Mouse (Mus musculus) midbrain, embryonic 16.5 days (tissue): ENCODE results near the gene Rfx2. TPM values are rescaled to one million over a fixed set of nuclear protein-coding genes. Genes with fewer than 3 reads are reported as not detected.

ENCODE experiments used
- ATAC-seq: fragments of 200-750 bp; cut with Nextera tagmentation; 2 replicates; pipeline ENCODE4 v1.8.0; 2017; ENCODE audit warnings: moderate TSS enrichment
- H3K27ac ChIP-seq: fragments of 300-500 bp; sonication (generic); 2 replicates; pipeline ENCODE4 v1.5.1; 2014; ENCODE audit warnings: mild to moderate bottlenecking, low read length, mixed read lengths
- H3K27me3 ChIP-seq: fragments of 300-500 bp; sonication (generic); 2 replicates; pipeline ENCODE4 v1.6.1; 2014; ENCODE audit warnings: low read depth, low read length, mixed read lengths; ENCODE audit not compliant: control insufficient read depth, insufficient read depth
- H3K36me3 ChIP-seq: fragments of 300-500 bp; sonication (generic); 2 replicates; pipeline ENCODE4 v1.6.1; 2014; ENCODE audit warnings: mild to moderate bottlenecking, low read length, moderate library complexity, mixed read lengths; ENCODE audit not compliant: control insufficient read depth, insufficient read depth
- H3K4me1 ChIP-seq: fragments of 300-500 bp; sonication (generic); 2 replicates; pipeline ENCODE4 v1.6.1; 2014; ENCODE audit warnings: mild to moderate bottlenecking, low read length, mixed read lengths; ENCODE audit not compliant: control insufficient read depth, insufficient read depth
- H3K4me2 ChIP-seq: fragments of 300-500 bp; sonication (generic); 2 replicates; pipeline ENCODE4 v1.6.1; 2014; ENCODE audit warnings: mild to moderate bottlenecking, low read length, mixed read lengths
- H3K4me3 ChIP-seq: fragments of 300-500 bp; sonication (generic); 2 replicates; pipeline ENCODE4 v1.5.1; 2014; ENCODE audit warnings: low read depth, mild to moderate bottlenecking, low read length, moderate library complexity, mixed read lengths
- H3K9ac ChIP-seq: fragments of 300-500 bp; sonication (generic); 2 replicates; pipeline ENCODE4 v1.6.1; 2014; ENCODE audit warnings: low read depth, low read length, mixed read lengths
- H3K9me3 ChIP-seq: fragments of 300-500 bp; sonication (generic); replicated peaks from 2 replicates; pipeline ENCODE4 v1.6.1; 2014; ENCODE audit warnings: mild to moderate bottlenecking, low read length, mixed read lengths; ENCODE audit not compliant: control insufficient read depth, poor library complexity, severe bottlenecking
- WGBS: fragments of 180-500 bp; shearing (Covaris S2); extraction: QIAGEN DNeasy Blood & Tissue Kit; methylation state at CpG from one replicate; pipeline ENCODE4 v1.1.7; 2014; 5-methylcytosine and 5-hydroxymethylcytosine counted together
- polyA plus RNA-seq: library from polyadenylated mRNA; unstranded; fragments of >200 nt; fragmentation: Nextera tagmentation; extraction: Ambion mirVana; gene quantifications from 2 replicates; pipeline ENCODE4 v1.2.1, GENCODE M21; 2015

Rfx2 gene
- polyA plus RNA-seq, 1 experiment from 2014 or later = 4.8 TPM

DNA sequence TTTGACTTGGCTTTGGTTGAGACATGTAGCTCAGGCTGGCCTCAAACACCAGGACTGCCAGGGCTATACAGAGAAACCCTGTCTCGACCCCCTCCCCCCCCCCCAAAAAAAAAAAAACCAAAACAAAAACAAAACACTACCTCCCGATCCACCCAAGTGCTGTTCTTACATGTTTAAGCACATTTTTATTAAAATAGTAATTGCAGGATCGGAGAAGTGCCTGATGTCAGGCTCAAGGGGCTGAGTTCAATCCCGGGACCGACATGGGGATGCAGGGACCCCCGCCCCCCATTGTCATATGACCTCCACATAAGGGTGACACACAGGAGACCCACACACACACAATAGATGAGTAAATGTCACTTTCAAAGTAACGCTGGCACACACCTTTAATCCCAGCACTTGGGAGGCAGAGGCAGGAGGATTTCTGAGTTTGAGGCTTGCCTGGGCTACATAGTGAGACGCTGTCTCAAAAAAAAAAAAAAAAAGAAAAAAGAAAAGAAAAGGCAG lies 67.0 kb downstream of the Rfx2 start:
- Histone ChIP-seq H3K4me3 (peak overlapping the region; percentile 68), H3K27me3 (no peaks in the 10 kb centered on the region), H3K9me3 (no peaks in the 10 kb centered on the region), H3K36me3 (peaks cover 7% of the 10 kb centered on the region; the same call in 1 of the 2 replicates), H3K4me1 (peaks cover 21% of the 10 kb centered on the region), H3K9ac (no peak overlapping the region), H3K4me2 (peak overlapping the region; percentile 58), H3K27ac (peak overlapping the region; percentile 94; the same call in 1 of the 2 replicates)
- no peak for ATAC-seq
- 77% methylated on average over 8 of the region's 8 CpGs for WGBS

DNA sequence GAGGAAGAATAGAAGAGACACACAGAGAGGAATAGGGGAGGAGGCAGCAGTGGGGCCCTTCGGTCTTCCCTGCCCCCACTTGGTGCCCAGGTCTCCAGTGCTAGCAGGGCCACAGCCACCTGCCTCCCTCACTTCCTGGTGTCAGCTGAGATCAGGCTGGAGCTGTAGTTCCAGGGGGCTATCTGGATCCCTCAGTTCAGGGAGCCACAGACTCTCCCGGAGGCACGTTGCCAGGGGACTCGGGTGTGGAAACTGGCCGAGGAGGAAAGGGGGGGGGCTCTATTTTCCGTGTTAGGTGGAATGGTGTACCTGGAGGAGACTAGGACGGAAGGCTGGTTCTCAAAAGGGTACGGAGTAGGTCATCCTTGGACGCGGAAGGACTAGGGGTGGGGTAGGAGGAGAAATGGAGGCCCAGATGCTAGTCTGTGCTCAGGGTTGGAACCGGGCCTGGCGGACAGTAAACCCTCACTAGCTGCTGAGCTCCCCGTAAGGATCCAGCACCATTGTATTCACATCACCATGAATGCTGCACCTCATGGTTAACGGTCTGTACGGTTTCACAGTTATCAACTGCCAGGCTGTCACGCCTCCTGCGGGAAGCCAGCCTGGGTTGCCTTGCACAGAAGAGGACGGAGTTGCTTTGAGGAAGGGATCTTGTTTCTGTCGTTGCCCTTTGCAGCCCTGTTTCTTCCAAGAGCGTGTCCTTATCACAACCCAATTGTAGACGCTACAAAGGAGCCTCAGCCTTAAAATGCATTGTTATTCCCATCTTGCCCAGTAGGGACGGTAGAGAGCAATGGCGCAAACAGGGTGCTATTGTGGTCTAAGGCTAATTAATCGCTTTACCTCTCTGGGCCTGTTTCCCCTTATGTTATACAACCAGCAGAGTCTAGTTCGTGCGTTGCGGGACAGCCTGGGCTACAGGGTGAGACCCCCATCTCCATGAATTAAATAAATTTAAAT lies 67.8 kb downstream of the Rfx2 start:
- ATAC-seq = no peak
- H3K9ac ChIP-seq = peak overlapping the region; percentile 71; the same call in 1 of the 2 replicates
- peak overlapping the region; percentile 71 for H3K4me2 ChIP-seq
- H3K4me1 ChIP-seq = peaks cover 22% of the 10 kb centered on the region
- H3K36me3 ChIP-seq = peaks cover 2% of the 10 kb centered on the region; the same call in 1 of the 2 replicates
- no peaks in the 10 kb centered on the region for H3K9me3 ChIP-seq
- no peak overlapping the region for H3K4me3 ChIP-seq
- H3K27me3 ChIP-seq = peaks cover 6% of the 10 kb centered on the region
- H3K27ac ChIP-seq = peak overlapping the region; percentile 96
- 45% methylated on average over 27 of the region's 27 CpGs for WGBS

DNA sequence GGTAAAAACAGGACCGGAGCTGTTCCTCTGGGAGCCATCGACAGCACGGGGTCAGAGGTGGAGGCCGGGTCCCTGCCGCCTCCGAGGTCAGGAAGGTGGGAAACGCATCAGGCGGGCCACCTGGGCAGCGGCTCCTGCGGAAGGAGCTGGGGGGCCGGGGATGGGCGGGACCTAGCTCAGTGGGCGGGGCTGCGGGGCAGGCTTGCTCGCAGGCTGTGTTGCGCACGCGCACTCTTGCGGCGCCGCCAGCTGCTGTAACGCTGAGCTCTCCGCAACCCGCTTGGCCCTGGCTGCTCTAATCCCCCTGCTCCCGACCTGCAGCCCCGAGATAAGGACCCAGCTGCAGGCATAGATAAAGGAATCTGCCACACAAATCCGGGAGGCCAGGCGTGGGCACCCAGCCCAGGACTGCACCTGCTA lies 68.8 kb downstream of the Rfx2 start:
- Histone ChIP-seq H3K27me3 (peaks cover 16% of the 10 kb centered on the region), H3K4me1 (peaks cover 31% of the 10 kb centered on the region), H3K4me3 (peak overlapping the region; percentile 47), H3K36me3 (no peaks in the 10 kb centered on the region), H3K27ac (peak overlapping the region; percentile 96), H3K9ac (peak overlapping the region; percentile 71), H3K4me2 (peak overlapping the region; percentile 71), H3K9me3 (no peaks in the 10 kb centered on the region)
- under 1% methylated on average over 25 of the region's 28 CpGs for WGBS
- ATAC-seq = peak; percentile 34

DNA sequence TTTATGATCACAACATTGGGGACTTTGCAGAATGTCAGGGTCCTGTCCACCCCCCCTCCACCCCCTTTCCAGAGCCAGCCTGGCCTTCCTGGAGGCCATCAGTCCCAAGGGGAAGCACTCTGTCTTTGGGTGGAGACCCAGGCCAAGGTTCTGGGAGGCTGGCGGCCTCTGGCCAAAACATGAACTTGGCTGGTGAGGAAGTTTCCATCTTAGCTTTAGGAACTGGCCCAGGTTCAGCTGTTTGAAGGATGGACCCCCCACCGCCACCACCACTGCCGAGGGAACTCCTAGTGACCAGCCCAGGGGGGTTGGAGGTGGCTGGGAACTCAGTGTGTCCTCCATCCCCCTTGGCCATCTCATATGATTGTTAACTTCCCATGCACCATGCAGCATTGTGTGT lies 69.7 kb downstream of the Rfx2 start:
- Histone ChIP-seq H3K9me3 (no peaks in the 10 kb centered on the region), H3K4me1 (peaks cover 35% of the 10 kb centered on the region), H3K4me2 (no peak overlapping the region), H3K9ac (no peak overlapping the region), H3K4me3 (no peak overlapping the region), H3K27ac (no peak overlapping the region), H3K27me3 (peaks cover 25% of the 10 kb centered on the region), H3K36me3 (no peaks in the 10 kb centered on the region)
- 75% methylated on average over 3 of the region's 3 CpGs for WGBS
- ATAC-seq = no peak

DNA sequence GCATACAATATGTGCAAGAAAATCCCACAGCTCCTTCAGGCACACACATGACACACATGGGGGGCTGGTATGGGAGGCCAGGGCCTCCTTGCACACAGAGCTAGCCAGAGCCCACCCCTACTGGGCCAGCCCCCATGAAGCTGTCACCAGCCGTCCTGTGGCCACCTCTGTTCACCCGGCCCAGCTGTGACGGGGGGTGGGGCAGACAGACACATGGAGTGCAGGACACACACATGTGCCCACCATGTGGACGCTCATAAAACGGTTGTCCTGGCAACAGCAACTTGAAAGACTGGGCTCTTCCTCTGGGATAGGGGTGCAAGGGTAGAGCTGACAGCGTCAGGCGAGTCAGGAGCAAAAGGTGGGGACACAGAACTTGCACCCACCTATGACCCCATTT lies 71.6 kb downstream of the Rfx2 start:
- no peaks in the 10 kb centered on the region for H3K36me3 ChIP-seq
- 49% methylated on average over 7 of the region's 7 CpGs for WGBS
- H3K27ac ChIP-seq = no peak overlapping the region
- no peak for ATAC-seq
- no peak overlapping the region for H3K4me2 ChIP-seq
- no peak overlapping the region for H3K9ac ChIP-seq
- H3K9me3 ChIP-seq = no peaks in the 10 kb centered on the region
- no peak overlapping the region for H3K4me3 ChIP-seq
- H3K4me1 ChIP-seq = peaks cover 29% of the 10 kb centered on the region
- peaks cover 43% of the 10 kb centered on the region for H3K27me3 ChIP-seq

DNA sequence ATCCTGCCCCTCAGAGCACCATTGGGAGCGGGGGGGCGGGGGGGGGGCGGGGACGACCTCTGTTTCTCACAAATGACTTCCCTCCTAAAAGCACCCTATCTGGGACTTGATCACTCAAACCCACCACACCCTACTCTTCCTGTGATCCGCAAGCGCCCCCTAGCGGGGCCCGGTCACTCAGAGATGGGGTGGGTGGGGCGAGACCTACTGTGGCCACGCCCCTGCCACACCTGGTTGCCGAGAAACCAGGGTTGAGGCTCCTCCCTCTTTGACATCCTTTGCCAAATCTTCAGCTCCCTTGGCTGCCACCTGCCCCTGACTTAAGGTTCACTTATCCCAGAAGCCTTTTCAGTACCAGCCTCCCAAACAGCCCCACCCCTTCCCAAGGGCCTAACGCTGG lies 72.7 kb downstream of the Rfx2 start:
- Histone ChIP-seq H3K4me2 (no peak overlapping the region), H3K4me1 (peaks cover 23% of the 10 kb centered on the region), H3K27ac (no peak overlapping the region), H3K9ac (no peak overlapping the region), H3K9me3 (no peaks in the 10 kb centered on the region), H3K27me3 (peaks cover 55% of the 10 kb centered on the region), H3K36me3 (no peaks in the 10 kb centered on the region), H3K4me3 (no peak overlapping the region)
- 5% methylated on average over 12 of the region's 12 CpGs for WGBS
- ATAC-seq = no peak

DNA sequence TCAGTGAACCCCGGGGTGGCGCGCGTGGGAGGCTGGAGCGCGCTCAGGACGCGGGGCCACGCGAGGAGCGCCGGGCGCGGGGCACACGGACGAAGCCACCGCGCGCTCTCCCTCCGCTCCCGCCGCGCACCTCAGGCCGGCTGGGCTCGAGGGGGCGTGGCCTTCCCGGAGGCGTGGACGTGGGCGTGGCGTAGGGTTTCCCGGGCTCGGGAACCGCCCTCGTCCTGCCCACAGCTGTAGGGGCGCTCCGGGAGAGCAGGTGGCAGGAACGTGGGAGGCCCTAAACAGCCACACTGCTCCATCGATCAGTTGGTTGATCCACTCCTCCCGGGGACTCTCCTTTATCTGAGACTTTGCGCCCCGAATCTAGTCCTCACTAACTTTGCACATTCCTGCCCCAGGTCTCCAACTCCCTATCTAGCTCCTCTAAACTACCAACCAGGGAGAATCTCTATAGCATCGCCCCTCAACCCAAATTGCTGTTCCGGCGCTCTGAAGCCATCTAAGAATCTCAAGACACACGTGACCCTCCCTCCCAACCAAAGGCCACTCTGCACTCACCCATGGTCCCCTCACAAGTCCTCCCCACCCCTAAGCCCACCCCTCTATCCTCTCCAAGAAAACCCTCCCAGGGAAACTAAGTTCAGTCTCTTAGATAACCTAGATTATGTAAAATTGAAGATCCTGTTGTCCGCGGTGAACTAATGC lies 73.2 kb downstream of the Rfx2 start, which contains the start of gene Nrtn:
Nrtn (minus strand) TSS at position 115 of the 708 bp plus-strand sequence.
- Histone ChIP-seq H3K4me3 (peak within 1 kb of the TSS; percentile 47), H3K4me1 (peaks cover 17% of the 10 kb centered on the region), H3K9me3 (no peaks in the 10 kb centered on the region), H3K27me3 (peaks cover 60% of the 10 kb centered on the region), H3K36me3 (no peaks in the 10 kb centered on the region), H3K9ac (peak within 1 kb of the TSS; percentile 61), H3K4me2 (peak within 1 kb of the TSS; percentile 86), H3K27ac (no peak within 1 kb of the TSS)
- WGBS = under 1% methylated on average over 40 of the region's 48 CpGs
- ATAC-seq = no peak

DNA sequence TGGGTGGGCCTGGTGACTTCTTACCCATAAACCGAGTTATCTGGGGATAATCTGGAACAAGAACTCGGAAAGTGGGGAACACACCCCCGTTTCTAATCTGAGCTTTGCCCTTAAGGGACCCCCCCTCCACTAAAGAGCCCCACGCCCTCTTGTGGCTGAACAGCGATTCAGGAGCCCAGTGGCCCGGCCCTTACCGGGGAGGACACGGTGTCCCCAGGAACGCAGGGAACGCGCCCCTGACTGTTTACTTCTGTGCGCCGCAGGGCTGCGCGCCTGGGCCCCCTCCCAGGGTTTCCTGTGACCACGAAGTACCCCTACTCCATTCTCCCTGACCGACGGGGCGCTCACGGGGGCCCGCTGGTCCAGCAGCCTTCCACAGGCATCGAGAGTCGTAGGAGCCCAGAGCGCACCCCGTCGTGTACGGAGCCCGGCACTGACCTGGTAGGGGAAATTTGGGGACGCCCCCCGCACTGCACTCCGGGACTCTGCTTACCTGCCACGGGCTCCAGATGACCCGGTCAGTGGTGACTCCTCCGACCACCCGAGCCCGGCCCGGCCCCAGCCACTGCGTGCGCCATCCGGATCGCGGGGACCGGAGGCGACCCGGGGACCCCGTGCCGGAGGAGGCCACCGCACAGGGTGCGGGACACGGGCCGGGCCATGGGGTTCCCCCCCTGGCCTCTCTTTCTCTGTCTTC lies 74.0 kb downstream of the Rfx2 start:
- Histone ChIP-seq H3K4me3 (peak overlapping the region; percentile 47), H3K9me3 (no peaks in the 10 kb centered on the region), H3K27me3 (peaks cover 66% of the 10 kb centered on the region), H3K4me2 (peak overlapping the region; percentile 86), H3K9ac (peak overlapping the region; percentile 61), H3K4me1 (peaks cover 14% of the 10 kb centered on the region), H3K27ac (no peak overlapping the region), H3K36me3 (no peaks in the 10 kb centered on the region)
- 2% methylated on average over 46 of the region's 51 CpGs for WGBS
- no peak for ATAC-seq
